Mouse (Mus musculus): ENCODE measurements around the gene Syne2. TPM values are rescaled to one million over a fixed set of nuclear protein-coding genes. Genes with fewer than 3 reads are reported as not detected.
"Not testable (repeated sequence)": the region's sequence is repeated elsewhere in the genome, so short reads cannot be mapped to it uniquely, and the experiment has no call there.

Gene Syne2
- polyA plus RNA-seq, 1 experiment from 2014 or later, result 45.9 TPM

- no peaks in the 10 kb centered on the region for H3K4me1 ChIP-seq (ENCODE audit: control insufficient read depth, insufficient read depth, low read length)
- H3K4me2 ChIP-seq (ENCODE audit: low read depth, low read length), result no peak overlapping the region
- H3K27ac ChIP-seq (ENCODE audit: low read depth, low read length), result no peak overlapping the region
- H3K9me3 ChIP-seq (ENCODE audit: control insufficient read depth, low read length), result no peaks in the 10 kb centered on the region
- H3K4me3 ChIP-seq (ENCODE audit: low read depth, low read length), result no peak overlapping the region
- 77% methylated on average over 3 of the region's 3 CpGs for WGBS
- ATAC-seq (ENCODE audit: low read depth), result no peak
- H3K9ac ChIP-seq (replicated peaks; ENCODE audit: low read depth, low read length), result no peak overlapping the region
- H3K27me3 ChIP-seq (ENCODE audit: control insufficient read depth, insufficient read depth, low read length), result no peaks in the 10 kb centered on the region
- no peaks in the 10 kb centered on the region for H3K36me3 ChIP-seq (ENCODE audit: control insufficient read depth, insufficient read depth, low read length)
Observed at GRCm38 (mm10) chr12:76128306-76128705, 310.4 kb downstream of the Syne2 start.

GRCm38 (mm10) chr12:76128831-76129230 lies 310.9 kb downstream of the Syne2 start:
- 87% methylated on average over 10 of the region's 10 CpGs for WGBS
- ATAC-seq (ENCODE audit: low read depth), result no peak
- H3K27ac ChIP-seq (ENCODE audit: low read depth, low read length), result no peak overlapping the region
- H3K4me3 ChIP-seq (ENCODE audit: low read depth, low read length), result no peak overlapping the region
- no peaks in the 10 kb centered on the region for H3K27me3 ChIP-seq (ENCODE audit: control insufficient read depth, insufficient read depth, low read length)
- no peak overlapping the region for H3K9ac ChIP-seq (replicated peaks; ENCODE audit: low read depth, low read length)
- no peaks in the 10 kb centered on the region for H3K36me3 ChIP-seq (ENCODE audit: control insufficient read depth, insufficient read depth, low read length)
- no peaks in the 10 kb centered on the region for H3K9me3 ChIP-seq (ENCODE audit: control insufficient read depth, low read length)
- H3K4me2 ChIP-seq (ENCODE audit: low read depth, low read length), result no peak overlapping the region
- no peaks in the 10 kb centered on the region for H3K4me1 ChIP-seq (ENCODE audit: control insufficient read depth, insufficient read depth, low read length)

DNA sequence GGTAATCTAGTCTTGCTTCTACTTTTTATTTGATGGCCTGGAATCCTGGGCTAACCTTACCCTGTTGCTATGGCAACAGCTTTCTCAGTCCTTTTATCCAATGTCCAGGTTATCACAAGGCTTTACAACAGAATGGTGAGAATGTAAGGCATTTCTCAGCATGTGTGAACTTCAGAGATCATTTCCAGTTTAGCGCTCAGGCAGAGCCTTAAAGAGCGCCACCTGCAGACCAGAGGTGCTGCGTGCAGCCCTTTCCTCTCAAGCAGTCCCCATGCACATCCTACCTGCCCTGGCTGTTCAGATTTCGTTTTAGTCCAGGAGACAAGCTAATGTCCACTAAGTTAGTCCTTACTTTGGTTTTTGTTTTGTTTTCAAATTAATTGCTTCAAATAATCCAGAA lies 312.3 kb downstream of the Syne2 start:
- H3K27ac ChIP-seq (ENCODE audit: low read depth, low read length), result no peak overlapping the region
- H3K27me3 ChIP-seq (ENCODE audit: control insufficient read depth, insufficient read depth, low read length), result no peaks in the 10 kb centered on the region
- no peaks in the 10 kb centered on the region for H3K36me3 ChIP-seq (ENCODE audit: control insufficient read depth, insufficient read depth, low read length)
- H3K4me3 ChIP-seq (ENCODE audit: low read depth, low read length), result no peak overlapping the region
- H3K4me2 ChIP-seq (ENCODE audit: low read depth, low read length), result no peak overlapping the region
- H3K9ac ChIP-seq (replicated peaks; ENCODE audit: low read depth, low read length), result no peak overlapping the region
- WGBS, result 24% methylated on average over 4 of the region's 4 CpGs
- H3K4me1 ChIP-seq (ENCODE audit: control insufficient read depth, insufficient read depth, low read length), result no peaks in the 10 kb centered on the region
- H3K9me3 ChIP-seq (ENCODE audit: control insufficient read depth, low read length), result no peaks in the 10 kb centered on the region
- ATAC-seq (ENCODE audit: low read depth), result no peak

- Histone ChIP-seq H3K4me1 (ENCODE audit: control insufficient read depth, insufficient read depth, low read length) (no peaks in the 10 kb centered on the region), H3K27ac (ENCODE audit: low read depth, low read length) (no peak overlapping the region), H3K27me3 (ENCODE audit: control insufficient read depth, insufficient read depth, low read length) (no peaks in the 10 kb centered on the region), H3K36me3 (ENCODE audit: control insufficient read depth, insufficient read depth, low read length) (no peaks in the 10 kb centered on the region), H3K4me2 (ENCODE audit: low read depth, low read length) (no peak overlapping the region), H3K9me3 (ENCODE audit: control insufficient read depth, low read length) (no peaks in the 10 kb centered on the region), H3K4me3 (ENCODE audit: low read depth, low read length) (no peak overlapping the region), H3K9ac (replicated peaks; ENCODE audit: low read depth, low read length) (no peak overlapping the region)
- no peak for ATAC-seq (ENCODE audit: low read depth)
- 88% methylated on average over 6 of the region's 6 CpGs for whole genome bisulfite sequencing
Observed at GRCm38 (mm10) chr12:76130891-76131290, 313.0 kb downstream of the Syne2 start.

- no peak overlapping the region for H3K4me3 ChIP-seq (ENCODE audit: low read depth, low read length)
- H3K27me3 ChIP-seq (ENCODE audit: control insufficient read depth, insufficient read depth, low read length), result no peaks in the 10 kb centered on the region
- ATAC-seq (ENCODE audit: low read depth), result no peak
- H3K27ac ChIP-seq (ENCODE audit: low read depth, low read length), result no peak overlapping the region
- H3K9ac ChIP-seq (replicated peaks; ENCODE audit: low read depth, low read length), result no peak overlapping the region
- WGBS, result 86% methylated on average over 4 of the region's 4 CpGs
- H3K4me1 ChIP-seq (ENCODE audit: control insufficient read depth, insufficient read depth, low read length), result no peaks in the 10 kb centered on the region
- H3K4me2 ChIP-seq (ENCODE audit: low read depth, low read length), result no peak overlapping the region
- H3K36me3 ChIP-seq (ENCODE audit: control insufficient read depth, insufficient read depth, low read length), result no peaks in the 10 kb centered on the region
- H3K9me3 ChIP-seq (ENCODE audit: control insufficient read depth, low read length), result no peaks in the 10 kb centered on the region
Observed at GRCm38 (mm10) chr12:76132591-76132990, 314.7 kb downstream of the Syne2 start.

- not testable (repeated sequence) for H3K27ac ChIP-seq (ENCODE audit: low read depth, low read length); H3K4me1 ChIP-seq (ENCODE audit: control insufficient read depth, insufficient read depth, low read length); H3K27me3 ChIP-seq (ENCODE audit: control insufficient read depth, insufficient read depth, low read length); H3K36me3 ChIP-seq (ENCODE audit: control insufficient read depth, insufficient read depth, low read length); H3K9ac ChIP-seq (replicated peaks; ENCODE audit: low read depth, low read length); ATAC-seq (ENCODE audit: low read depth); H3K4me3 ChIP-seq (ENCODE audit: low read depth, low read length); H3K9me3 ChIP-seq (ENCODE audit: control insufficient read depth, low read length); H3K4me2 ChIP-seq (ENCODE audit: low read depth, low read length)
- 88% methylated on average over 9 of the region's 9 CpGs for WGBS
Observed at GRCm38 (mm10) chr12:76133081-76133480, 315.1 kb downstream of the Syne2 start.

- no peak overlapping the region for H3K4me3 ChIP-seq (ENCODE audit: low read depth, low read length)
- H3K36me3 ChIP-seq (ENCODE audit: control insufficient read depth, insufficient read depth, low read length), result no peaks in the 10 kb centered on the region
- WGBS, result 44% methylated on average over 6 of the region's 6 CpGs
- ATAC-seq (ENCODE audit: low read depth), result no peak
- H3K27me3 ChIP-seq (ENCODE audit: control insufficient read depth, insufficient read depth, low read length), result no peaks in the 10 kb centered on the region
- no peaks in the 10 kb centered on the region for H3K9me3 ChIP-seq (ENCODE audit: control insufficient read depth, low read length)
- H3K27ac ChIP-seq (ENCODE audit: low read depth, low read length), result no peak overlapping the region
- no peak overlapping the region for H3K9ac ChIP-seq (replicated peaks; ENCODE audit: low read depth, low read length)
- no peaks in the 10 kb centered on the region for H3K4me1 ChIP-seq (ENCODE audit: control insufficient read depth, insufficient read depth, low read length)
- no peak overlapping the region for H3K4me2 ChIP-seq (ENCODE audit: low read depth, low read length)
Observed at GRCm38 (mm10) chr12:76136701-76137100, 318.8 kb downstream of the Syne2 start.

DNA sequence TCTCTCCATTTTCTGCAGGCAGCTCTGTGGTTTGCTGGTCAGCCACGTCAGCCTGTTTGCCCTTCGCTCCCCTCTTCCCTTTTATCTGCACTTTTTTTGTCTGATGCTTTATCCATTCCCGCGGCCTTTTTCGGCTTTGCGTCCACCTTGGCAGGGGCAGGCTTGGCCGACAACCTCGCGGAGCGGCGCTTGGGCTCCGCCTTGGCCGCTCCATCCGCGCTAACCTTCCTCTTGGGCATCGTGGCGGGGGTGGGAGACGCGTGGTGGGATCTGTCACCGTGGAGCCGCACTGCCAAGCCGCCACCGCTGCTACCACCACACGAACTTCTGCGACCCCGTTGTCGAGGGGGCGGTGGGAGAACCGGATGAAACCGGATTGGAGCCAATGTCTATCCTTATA lies 334.5 kb downstream of the Syne2 start:
- not testable (repeated sequence) for H3K27ac ChIP-seq (ENCODE audit: low read depth, low read length); H3K36me3 ChIP-seq (ENCODE audit: control insufficient read depth, insufficient read depth, low read length); H3K27me3 ChIP-seq (ENCODE audit: control insufficient read depth, insufficient read depth, low read length); H3K4me1 ChIP-seq (ENCODE audit: control insufficient read depth, insufficient read depth, low read length); ATAC-seq (ENCODE audit: low read depth); H3K9me3 ChIP-seq (ENCODE audit: control insufficient read depth, low read length)
- H3K9ac ChIP-seq (replicated peaks; ENCODE audit: low read depth, low read length), result peak overlapping the region; percentile 46
- 15% methylated on average over 30 of the region's 30 CpGs for WGBS
- peak overlapping the region; percentile 50 for H3K4me2 ChIP-seq (ENCODE audit: low read depth, low read length)
- peak overlapping the region; percentile 24 for H3K4me3 ChIP-seq (ENCODE audit: low read depth, low read length)
